Mouse (Mus musculus) midbrain, embryonic 12.5 days (tissue): Measurements from ENCODE around the gene Amer3. TPM values are rescaled to one million over a fixed set of nuclear protein-coding genes. Genes with fewer than 3 reads are reported as not detected.
"Not testable (repeated sequence)": the region's sequence is repeated elsewhere in the genome, so short reads cannot be mapped to it uniquely, and the experiment has no call there.

Experiments
- ATAC-seq: fragments of 200-750 bp; cut with Nextera tagmentation; 2 replicates; pipeline ENCODE4 v1.8.0; 2017; ENCODE audit warnings: low read depth, moderate TSS enrichment, moderate library complexity; ENCODE audit not compliant: low FRiP score
- H3K27ac ChIP-seq: fragments of 300-500 bp; sonication (generic); replicated peaks from 2 replicates; pipeline ENCODE4 v1.5.1; 2016; ENCODE audit warnings: mild to moderate bottlenecking
- H3K27me3 ChIP-seq: fragments of 300-500 bp; sonication (generic); 2 replicates; pipeline ENCODE4 v1.6.1; 2016; ENCODE audit warnings: mild to moderate bottlenecking
- H3K36me3 ChIP-seq: fragments of 300-500 bp; sonication (generic); 2 replicates; pipeline ENCODE4 v1.6.1; 2016
- H3K4me1 ChIP-seq: fragments of 300-500 bp; sonication (generic); 2 replicates; pipeline ENCODE4 v1.6.1; 2016
- H3K4me2 ChIP-seq: fragments of 300-500 bp; sonication (generic); replicated peaks from 2 replicates; pipeline ENCODE4 v1.6.1; 2016; ENCODE audit warnings: mild to moderate bottlenecking, moderate library complexity
- H3K4me3 ChIP-seq: fragments of 300-500 bp; sonication (generic); 2 replicates; pipeline ENCODE4 v1.5.1; 2016; ENCODE audit warnings: mild to moderate bottlenecking
- H3K9ac ChIP-seq: fragments of 300-500 bp; sonication (generic); replicated peaks from 2 replicates; pipeline ENCODE4 v1.6.1; 2016; ENCODE audit warnings: mild to moderate bottlenecking, moderate library complexity
- H3K9me3 ChIP-seq: fragments of 300-500 bp; sonication (generic); 2 replicates; pipeline ENCODE4 v1.6.1; 2016; ENCODE audit warnings: mild to moderate bottlenecking
- WGBS: fragments of 180-500 bp; shearing (Covaris S2); methylation state at CpG from one replicate; pipeline ENCODE4 v1.1.7; 2016; 5-methylcytosine and 5-hydroxymethylcytosine counted together
- polyA plus RNA-seq: library from polyadenylated mRNA; unstranded; fragments of >200 nt; fragmentation: Nextera tagmentation; extraction: Ambion mirVana; gene quantifications from 2 replicates; pipeline ENCODE4 v1.2.1, GENCODE M21; 2016

Amer3 gene
- polyA plus RNA-seq, 1 experiment from 2014 or later, result 11.0 TPM

GRCm38 (mm10) chr1:34620116-34620515 is 40.7 kb downstream of the Amer3 start:
- H3K27ac ChIP-seq, H3K9ac ChIP-seq, H3K36me3 ChIP-seq, H3K9me3 ChIP-seq, H3K27me3 ChIP-seq, ATAC-seq, H3K4me1 ChIP-seq, H3K4me3 ChIP-seq, H3K4me2 ChIP-seq: not testable (repeated sequence)
- 94% methylated on average over 13 of the region's 13 CpGs for WGBS

- not testable (repeated sequence) for H3K9ac ChIP-seq, H3K9me3 ChIP-seq, H3K27me3 ChIP-seq, H3K4me3 ChIP-seq, H3K4me1 ChIP-seq, H3K4me2 ChIP-seq, ATAC-seq, H3K36me3 ChIP-seq, H3K27ac ChIP-seq
- 90% methylated on average over 5 of the region's 5 CpGs for WGBS
Measured at GRCm38 (mm10) chr1:34620761-34621160, 41.3 kb downstream of the Amer3 start.

DNA sequence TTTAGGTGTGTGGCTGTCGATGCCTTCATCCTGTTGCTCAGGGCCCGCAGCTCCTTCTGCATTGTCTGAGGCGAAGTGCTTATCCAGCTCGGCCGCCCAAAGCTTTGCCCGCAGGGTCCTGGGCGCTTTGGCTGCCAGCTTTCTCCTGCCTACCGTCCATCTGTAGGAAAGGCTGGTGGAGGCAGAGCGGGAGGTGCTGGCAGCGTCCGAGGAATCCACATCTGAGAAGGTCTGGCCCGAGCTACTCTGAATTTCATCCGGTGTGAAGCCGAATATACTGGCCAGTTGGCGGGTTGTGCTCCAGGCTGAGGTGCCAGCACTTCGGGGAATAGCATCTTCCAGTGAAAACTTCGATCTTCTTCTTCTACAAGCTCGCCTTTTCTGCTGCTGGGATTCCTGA is 56.3 kb downstream of the Amer3 start:
- ATAC-seq, result no peak
- 87% methylated on average over 18 of the region's 18 CpGs for WGBS
- no peaks in the 10 kb centered on the region for H3K4me1 ChIP-seq

More for the DNA sequence above, 56.3 kb downstream of the Amer3 start:
- H3K9me3 ChIP-seq, result no peaks in the 10 kb centered on the region
- no peak overlapping the region for H3K27ac ChIP-seq
- H3K4me2 ChIP-seq, result no peak overlapping the region
- H3K36me3 ChIP-seq, result no peaks in the 10 kb centered on the region
- no peak overlapping the region for H3K9ac ChIP-seq
- H3K4me3 ChIP-seq, result no peak overlapping the region
- H3K27me3 ChIP-seq, result no peaks in the 10 kb centered on the region

Other genes starting within 250 kb of the Amer3 start
- gene Ccdc115, start 140.0 kb upstream of the Amer3 start, polyA plus RNA-seq, result 70.4 and 73.6 TPM in 2 replicates
- gene Imp4, start 139.8 kb upstream of the Amer3 start, polyA plus RNA-seq, result 81.3 and 83.5 TPM in 2 replicates
- gene Ptpn18, start 119.9 kb upstream of the Amer3 start, polyA plus RNA-seq, result 6.8 and 6.9 TPM in 2 replicates
- not detected in 2 replicates for gene Prss39, start 81.2 kb upstream of the Amer3 start, polyA plus RNA-seq
- not detected in 2 replicates for gene Cfc1, start 44.0 kb upstream of the Amer3 start, polyA plus RNA-seq
- not detected in 2 replicates for gene Prss40, start 18.7 kb upstream of the Amer3 start, polyA plus RNA-seq